Mouse (Mus musculus): ENCODE measurements at regions not wholly inside any gene's neighbourhood (a gene's known extent, or its start where the extent isn't known, plus 50 kb on each side); places are given as distances from the start of the nearest gene placed in this dataset.
A peak's percentile ranks its signal among the peaks of the same experiment; 100 is the strongest.

GRCm38 (mm10) chr19:48090393-48090792 is 115.4 kb upstream of the Sorcs3 start:
- peak; percentile 6 for DNase-seq (ENCODE audit: low read depth, low spot score)
- Histone ChIP-seq H3K4me3 (ENCODE audit: control insufficient read depth in 1 of 2, insufficient read depth in 1 of 2, low read depth in 2 of 2, low read length in 2 of 2) (no peak overlapping the region), H3K9ac (ENCODE audit: control insufficient read depth, low read depth, low read length, poor library complexity, severe bottlenecking) (no peak overlapping the region), H3K27ac (ENCODE audit: control insufficient read depth, low read depth, low read length) (no peak overlapping the region), H3K36me3 (ENCODE audit: control insufficient read depth in 1 of 2, insufficient read depth in 2 of 2, low read length in 2 of 2) (no peaks in the 10 kb centered on the region), H3K27me3 (ENCODE audit: control insufficient read depth in 1 of 2, insufficient read depth in 2 of 2, low read length in 2 of 2) (no peaks in the 10 kb centered on the region), H3K79me2 (ENCODE audit: control insufficient read depth, insufficient read depth, low read length, poor library complexity) (no peaks in the 10 kb centered on the region), H3K9me3 (replicated peaks; ENCODE audit: insufficient read depth, low read length) (no peaks in the 10 kb centered on the region), H3K4me1 (ENCODE audit: control insufficient read depth in 1 of 2, insufficient read depth in 2 of 2, low read length in 2 of 2) (no peaks in the 10 kb centered on the region)
- TF ChIP-seq HCFC1 (IDR thresholded peaks at IDR 0.05; ENCODE audit: low read depth, low read length) = no peak
- no peak for TF ChIP-seq MEF2A (IDR thresholded peaks at IDR 0.05; ENCODE audit: extremely low read depth, insufficient replicate concordance, low read depth, low read length, poor library complexity, severe bottlenecking)
- no peak for TF ChIP-seq MAX (IDR thresholded peaks at IDR 0.05; ENCODE audit: low read length)
- no peak for TF ChIP-seq CHD1 (IDR thresholded peaks at IDR 0.05; ENCODE audit: low read depth, low read length)
- no peak for TF ChIP-seq SMC3 (IDR thresholded peaks at IDR 0.05; ENCODE audit: low read depth, low read length)
- no peak for TF ChIP-seq ZKSCAN1 (IDR thresholded peaks at IDR 0.05; ENCODE audit: low read depth, low read length)
- TF ChIP-seq MAZ (IDR thresholded peaks at IDR 0.05; ENCODE audit: low read depth, low read length) = no peak
- TF ChIP-seq BHLHE40 (IDR thresholded peaks at IDR 0.05; ENCODE audit: borderline replicate concordance, low read depth, low read length) = no peak
- TF ChIP-seq MXI1 (IDR thresholded peaks at IDR 0.05; ENCODE audit: low read depth, low read length) = no peak
- no peak for TF ChIP-seq ZC3H11A (IDR thresholded peaks at IDR 0.05; ENCODE audit: low read depth, low read length)
- TF ChIP-seq UBTF (IDR thresholded peaks at IDR 0.05; ENCODE audit: borderline replicate concordance, insufficient read depth, low read depth, low read length) = no peak
- no peak for TF ChIP-seq ZNF384 (IDR thresholded peaks at IDR 0.05; ENCODE audit: low read depth, low read length)
- TF ChIP-seq RCOR1 (IDR thresholded peaks at IDR 0.05; ENCODE audit: low read depth, low read length) = no peak
- no peak for TF ChIP-seq GABPA (IDR thresholded peaks at IDR 0.05; ENCODE audit: low read depth, low read length)
- no peak for TF ChIP-seq TCF12 (IDR thresholded peaks at IDR 0.05; ENCODE audit: low read depth, low read length)
- TF ChIP-seq RAD21 (IDR thresholded peaks at IDR 0.05; ENCODE audit: low read depth, low read length) = no peak
- TF ChIP-seq ELF1 (IDR thresholded peaks at IDR 0.05; ENCODE audit: low read depth, low read length) = no peak
- TF ChIP-seq TAL1 (IDR thresholded peaks at IDR 0.05; ENCODE audit: low read length) = no peak

- no peaks in the 10 kb centered on the region for H3K4me1 ChIP-seq (ENCODE audit: control insufficient read depth in 1 of 2, insufficient read depth in 2 of 2, low read length in 2 of 2)
- no peak overlapping the region for H3K9ac ChIP-seq (ENCODE audit: control insufficient read depth, low read depth, low read length, poor library complexity, severe bottlenecking)
- no peaks in the 10 kb centered on the region for H3K79me2 ChIP-seq (ENCODE audit: control insufficient read depth, insufficient read depth, low read length, poor library complexity)
- H3K9me3 ChIP-seq (replicated peaks; ENCODE audit: insufficient read depth, low read length) = no peaks in the 10 kb centered on the region
- no peaks in the 10 kb centered on the region for H3K27me3 ChIP-seq (ENCODE audit: control insufficient read depth in 1 of 2, insufficient read depth in 2 of 2, low read length in 2 of 2)
- no peak overlapping the region for H3K4me3 ChIP-seq (ENCODE audit: control insufficient read depth in 1 of 2, insufficient read depth in 1 of 2, low read depth in 2 of 2, low read length in 2 of 2)
- DNase-seq (ENCODE audit: low read depth, low spot score) = no peak
- no peak for TF ChIP-seq GATA1 (IDR thresholded peaks at IDR 0.05; ENCODE audit: low read depth, low read length)
- TF ChIP-seq MAFK (IDR thresholded peaks at IDR 0.05; ENCODE audit: borderline replicate concordance, low read depth, low read length) = no peak
- TF ChIP-seq CHD1 (IDR thresholded peaks at IDR 0.05; ENCODE audit: low read depth, low read length) = no peak
- no peak for TF ChIP-seq TCF12 (IDR thresholded peaks at IDR 0.05; ENCODE audit: low read depth, low read length)
- no peak for TF ChIP-seq CHD2 (IDR thresholded peaks at IDR 0.05; ENCODE audit: low read length)
- TF ChIP-seq GABPA (IDR thresholded peaks at IDR 0.05; ENCODE audit: low read depth, low read length) = no peak
- TF ChIP-seq USF1 (IDR thresholded peaks at IDR 0.05; ENCODE audit: low read depth, low read length) = no peak
- no peak for TF ChIP-seq NELFE (IDR thresholded peaks at IDR 0.05; ENCODE audit: low read depth, low read length)
- TF ChIP-seq ZKSCAN1 (IDR thresholded peaks at IDR 0.05; ENCODE audit: low read depth, low read length) = no peak
- TF ChIP-seq E2F4 (IDR thresholded peaks at IDR 0.05; ENCODE audit: borderline replicate concordance, low read depth, low read length) = no peak
- no peak for TF ChIP-seq ETS1 (IDR thresholded peaks at IDR 0.05; ENCODE audit: low read depth, low read length)
- no peak for TF ChIP-seq ZNF384 (IDR thresholded peaks at IDR 0.05; ENCODE audit: low read depth, low read length)
- no peak overlapping the region for H3K27ac ChIP-seq (ENCODE audit: control insufficient read depth, low read depth, low read length)
- H3K36me3 ChIP-seq (ENCODE audit: control insufficient read depth in 1 of 2, insufficient read depth in 2 of 2, low read length in 2 of 2) = no peaks in the 10 kb centered on the region
These were observed 108.5 kb upstream of the Sorcs3 start for GRCm38 (mm10) chr19:48097363-48097762.

All from MEL (cell line).